Mouse (Mus musculus): ENCODE results near the gene H2-DMb2. TPM values are rescaled to one million over a fixed set of nuclear protein-coding genes. Genes with fewer than 3 reads are reported as not detected.
A peak's percentile ranks its signal among the peaks of the same experiment; 100 is the strongest.

H2-DMb2 gene
- polyA plus RNA-seq, 1 experiment from 2014 or later, result not detected

GRCm38 (mm10) chr17:34121879-34122187 lies 21.3 kb upstream of the H2-DMb2 start:
- ATAC-seq (ENCODE audit: low FRiP score) (no peak; the same call in 1 of the 2 replicates), DNase-seq (ENCODE audit: low spot score, missing footprints) (peak; percentile 96)
- H3K4me3 ChIP-seq (ENCODE audit: low read depth, low read length), result peak overlapping the region; percentile 99
- peak overlapping the region; percentile 99 for H3K9ac ChIP-seq (ENCODE audit: low read length)
- 3% methylated on average over 8 of the region's 10 CpGs for WGBS
- peak overlapping the region; percentile 100 for H3K27ac ChIP-seq (ENCODE audit: low read depth, low read length)
- peaks cover 19% of the 10 kb centered on the region for H3K4me1 ChIP-seq (ENCODE audit: control insufficient read depth, insufficient read depth, low read length)
- no peaks in the 10 kb centered on the region for H3K9me3 ChIP-seq (ENCODE audit: control insufficient read depth, low read length)
- H3K27me3 ChIP-seq (ENCODE audit: control insufficient read depth, insufficient read depth, low read length), result no peaks in the 10 kb centered on the region
- peak overlapping the region; percentile 97 for H3K4me2 ChIP-seq
- peaks cover 9% of the 10 kb centered on the region for H3K36me3 ChIP-seq (ENCODE audit: control insufficient read depth, insufficient read depth, low read length)

- Histone ChIP-seq H3K4me2 (peak within 1 kb of the TSS; percentile 97), H3K36me3 (ENCODE audit: control insufficient read depth, insufficient read depth, low read length) (peaks cover 7% of the 10 kb centered on the region; the same call in 1 of the 2 replicates), H3K27ac (ENCODE audit: low read depth, low read length) (peak within 1 kb of the TSS; percentile 100), H3K9ac (ENCODE audit: low read length) (peak within 1 kb of the TSS; percentile 99), H3K4me3 (ENCODE audit: low read depth, low read length) (peak within 1 kb of the TSS; percentile 99), H3K9me3 (ENCODE audit: control insufficient read depth, low read length) (no peaks in the 10 kb centered on the region), H3K4me1 (ENCODE audit: control insufficient read depth, insufficient read depth, low read length) (peaks cover 14% of the 10 kb centered on the region), H3K27me3 (ENCODE audit: control insufficient read depth, insufficient read depth, low read length) (no peaks in the 10 kb centered on the region)
- DNase-seq (ENCODE audit: low spot score, missing footprints), result peak; percentile 99
- WGBS, result under 1% methylated on average over 61 of the region's 75 CpGs
- ATAC-seq (ENCODE audit: low FRiP score), result peak; percentile 62
These were observed 20.7 kb upstream of the H2-DMb2 start, which contains the start of gene Brd2 for GRCm38 (mm10) chr17:34122188-34122984. Gene Brd2 (minus strand): TSS chr17:34122634.

GRCm38 (mm10) chr17:34123111-34123510 lies 20.0 kb upstream of the H2-DMb2 start:
- H3K9me3 ChIP-seq (ENCODE audit: control insufficient read depth, low read length), result no peaks in the 10 kb centered on the region
- H3K27ac ChIP-seq (ENCODE audit: low read depth, low read length), result peak overlapping the region; percentile 100; the same call in 1 of the 2 replicates
- H3K4me2 ChIP-seq, result peak overlapping the region; percentile 97
- ATAC-seq (ENCODE audit: low FRiP score), result no peak
- 3% methylated on average over 7 of the region's 7 CpGs for WGBS
- H3K4me3 ChIP-seq (ENCODE audit: low read depth, low read length), result peak overlapping the region; percentile 99
- peak overlapping the region; percentile 99 for H3K9ac ChIP-seq (ENCODE audit: low read length)
- peak; percentile 90 for DNase-seq (ENCODE audit: low spot score, missing footprints)
- H3K36me3 ChIP-seq (ENCODE audit: control insufficient read depth, insufficient read depth, low read length), result peaks cover 7% of the 10 kb centered on the region; the same call in 1 of the 2 replicates
- H3K4me1 ChIP-seq (ENCODE audit: control insufficient read depth, insufficient read depth, low read length), result peaks cover 14% of the 10 kb centered on the region
- no peaks in the 10 kb centered on the region for H3K27me3 ChIP-seq (ENCODE audit: control insufficient read depth, insufficient read depth, low read length)

GRCm38 (mm10) chr17:34123518-34123917 lies 19.6 kb upstream of the H2-DMb2 start:
- no peaks in the 10 kb centered on the region for H3K27me3 ChIP-seq (ENCODE audit: control insufficient read depth, insufficient read depth, low read length)
- H3K9ac ChIP-seq (ENCODE audit: low read length), result peak overlapping the region; percentile 99
- DNase-seq (ENCODE audit: low spot score, missing footprints), result peak; percentile 87
- H3K4me3 ChIP-seq (ENCODE audit: low read depth, low read length), result peak overlapping the region; percentile 99
- H3K27ac ChIP-seq (ENCODE audit: low read depth, low read length), result peak overlapping the region; percentile 100; the same call in 1 of the 2 replicates
- ATAC-seq (ENCODE audit: low FRiP score), result no peak
- 16% methylated on average over 2 of the region's 2 CpGs for WGBS
- peaks cover 4% of the 10 kb centered on the region; the same call in 1 of the 2 replicates for H3K36me3 ChIP-seq (ENCODE audit: control insufficient read depth, insufficient read depth, low read length)
- H3K4me1 ChIP-seq (ENCODE audit: control insufficient read depth, insufficient read depth, low read length), result peaks cover 15% of the 10 kb centered on the region
- H3K9me3 ChIP-seq (ENCODE audit: control insufficient read depth, low read length), result no peaks in the 10 kb centered on the region
- peak overlapping the region; percentile 97 for H3K4me2 ChIP-seq

- H3K4me1 ChIP-seq (ENCODE audit: control insufficient read depth, insufficient read depth, low read length), result peaks cover 18% of the 10 kb centered on the region
- no peak overlapping the region for H3K4me2 ChIP-seq
- H3K27ac ChIP-seq (ENCODE audit: low read depth, low read length), result no peak overlapping the region
- no peaks in the 10 kb centered on the region for H3K36me3 ChIP-seq (ENCODE audit: control insufficient read depth, insufficient read depth, low read length)
- H3K4me3 ChIP-seq (ENCODE audit: low read depth, low read length), result no peak overlapping the region
- H3K9me3 ChIP-seq (ENCODE audit: control insufficient read depth, low read length), result no peaks in the 10 kb centered on the region
- 92% methylated on average over 6 of the region's 6 CpGs for WGBS
- DNase-seq (ENCODE audit: low spot score, missing footprints) (no peak), ATAC-seq (ENCODE audit: low FRiP score) (no peak)
- no peaks in the 10 kb centered on the region for H3K27me3 ChIP-seq (ENCODE audit: control insufficient read depth, insufficient read depth, low read length)
- H3K9ac ChIP-seq (ENCODE audit: low read length), result no peak overlapping the region
These were observed 18.5 kb upstream of the H2-DMb2 start for GRCm38 (mm10) chr17:34124649-34125048.

GRCm38 (mm10) chr17:34126826-34127420 lies 16.2 kb upstream of the H2-DMb2 start:
- no peak overlapping the region for H3K27ac ChIP-seq (ENCODE audit: low read depth, low read length)
- H3K4me3 ChIP-seq (ENCODE audit: low read depth, low read length), result no peak overlapping the region
- no peak overlapping the region for H3K9ac ChIP-seq (ENCODE audit: low read length)
- no peak overlapping the region for H3K4me2 ChIP-seq
- H3K27me3 ChIP-seq (ENCODE audit: control insufficient read depth, insufficient read depth, low read length), result no peaks in the 10 kb centered on the region
- no peaks in the 10 kb centered on the region for H3K9me3 ChIP-seq (ENCODE audit: control insufficient read depth, low read length)
- 64% methylated on average over 9 of the region's 9 CpGs for WGBS
- peaks cover 18% of the 10 kb centered on the region for H3K4me1 ChIP-seq (ENCODE audit: control insufficient read depth, insufficient read depth, low read length)
- H3K36me3 ChIP-seq (ENCODE audit: control insufficient read depth, insufficient read depth, low read length), result no peaks in the 10 kb centered on the region
- peak; percentile 37 for DNase-seq (ENCODE audit: low spot score, missing footprints)
- no peak for ATAC-seq (ENCODE audit: low FRiP score)

- Histone ChIP-seq H3K4me1 (ENCODE audit: control insufficient read depth, insufficient read depth, low read length) (peaks cover 18% of the 10 kb centered on the region), H3K9me3 (ENCODE audit: control insufficient read depth, low read length) (no peaks in the 10 kb centered on the region), H3K9ac (ENCODE audit: low read length) (no peak overlapping the region), H3K4me2 (no peak overlapping the region), H3K27me3 (ENCODE audit: control insufficient read depth, insufficient read depth, low read length) (no peaks in the 10 kb centered on the region), H3K4me3 (ENCODE audit: low read depth, low read length) (no peak overlapping the region), H3K36me3 (ENCODE audit: control insufficient read depth, insufficient read depth, low read length) (no peaks in the 10 kb centered on the region), H3K27ac (ENCODE audit: low read depth, low read length) (no peak overlapping the region)
- ATAC-seq (ENCODE audit: low FRiP score) (no peak), DNase-seq (ENCODE audit: low spot score, missing footprints) (peak; percentile 81)
- 27% methylated on average over 6 of the region's 6 CpGs for WGBS
These were observed 15.6 kb upstream of the H2-DMb2 start for GRCm38 (mm10) chr17:34127475-34127874.

GRCm38 (mm10) chr17:34128264-34128937 lies 14.7 kb upstream of the H2-DMb2 start:
- Histone ChIP-seq H3K4me1 (ENCODE audit: control insufficient read depth, insufficient read depth, low read length) (peaks cover 12% of the 10 kb centered on the region), H3K36me3 (ENCODE audit: control insufficient read depth, insufficient read depth, low read length) (no peaks in the 10 kb centered on the region), H3K4me3 (ENCODE audit: low read depth, low read length) (no peak overlapping the region; the same call in 1 of the 2 replicates), H3K27me3 (ENCODE audit: control insufficient read depth, insufficient read depth, low read length) (no peaks in the 10 kb centered on the region), H3K27ac (ENCODE audit: low read depth, low read length) (no peak overlapping the region), H3K9ac (ENCODE audit: low read length) (no peak overlapping the region), H3K4me2 (peak overlapping the region; percentile 8; the same call in 1 of the 2 replicates), H3K9me3 (ENCODE audit: control insufficient read depth, low read length) (no peaks in the 10 kb centered on the region)
- 21% methylated on average over 13 of the region's 13 CpGs for WGBS
- ATAC-seq (ENCODE audit: low FRiP score), result no peak
- DNase-seq (ENCODE audit: low spot score, missing footprints), result peak; percentile 80

Measured in midbrain, embryonic 11.5 days (tissue).